Mouse (Mus musculus) left cerebral cortex, postnatal 36 days (tissue): ENCODE data around the gene Dazap1. TPM values are rescaled to one million over a fixed set of nuclear protein-coding genes. Genes with fewer than 3 reads are reported as not detected.

ENCODE experiments used
- DNase-seq, 2 experiments: peaks; one replicate each; pipeline ENCODE4 v3.0.0; 2021 to 2022; ENCODE audit warnings: low spot score in 2 of 2, mixed read lengths in 1 of 2
- intact Hi-C: fragments of 180-260 bp; cut with DNase I; formaldehyde crosslinking; loops from one replicate; pipeline ENCODE4 v1.15.1; 2025
- total RNA-seq, 2 experiments: library from RNA; stranded (reverse); gene quantifications; 2 replicates each; pipeline ENCODE4 v1.2.3; 2021

Dazap1 gene
- total RNA-seq, 2 experiments from 2014 or later, result 71.7 to 99.0 TPM

DNA sequence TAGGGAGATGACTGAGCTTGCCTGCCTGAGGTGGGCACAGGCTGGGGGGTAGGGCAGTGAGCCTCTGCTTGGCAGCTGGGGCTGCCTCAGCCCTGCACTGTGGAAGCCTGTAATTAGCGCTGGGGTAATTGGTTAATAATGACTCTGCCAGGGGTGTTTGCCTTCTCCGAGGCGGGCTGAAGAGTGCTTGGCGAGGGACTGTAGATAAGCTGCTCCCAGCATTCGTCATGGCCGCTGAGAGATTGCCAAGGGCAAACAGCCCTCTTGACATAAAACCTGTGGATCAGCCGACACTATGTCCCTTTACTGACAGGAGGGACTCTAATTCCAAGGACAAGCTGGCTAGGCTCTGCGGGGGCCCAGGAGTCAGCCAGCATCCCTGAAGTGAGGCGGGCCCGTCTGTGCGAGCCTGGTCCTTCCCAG lies 55.1 kb downstream of the Dazap1 start:
- DNase-seq, result peak in 1 of 2 experiments; percentile 23
- intact Hi-C loops, result no loop called here

DNA sequence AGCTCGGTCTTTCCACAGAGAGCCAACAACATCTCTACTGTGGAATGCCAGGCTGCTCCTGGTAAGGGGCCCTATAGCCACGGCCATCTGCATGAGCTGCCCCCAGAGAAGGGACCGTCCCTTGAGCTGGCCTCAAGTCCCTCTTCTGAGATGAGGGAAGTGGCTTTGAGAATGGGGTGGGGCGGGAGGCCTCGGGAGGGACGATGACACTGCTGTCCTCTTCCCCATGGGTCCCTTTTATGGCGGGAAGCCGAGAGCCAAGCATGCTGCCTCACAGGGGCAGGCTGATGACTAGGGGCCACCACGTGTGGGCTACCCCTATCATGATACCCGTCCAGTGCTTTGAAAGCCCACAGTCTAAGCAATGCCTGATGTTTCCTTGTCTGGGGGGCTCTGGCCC lies 55.7 kb downstream of the Dazap1 start:
- no peak for DNase-seq
- intact Hi-C loops, result no loop called here

GRCm38 (mm10) chr10:80320340-80320760 lies 59.1 kb downstream of the Dazap1 start, which contains the start of gene 2310011J03Rik:
TSS of gene 2310011J03Rik (minus strand) at chr10:80320537.
- DNase-seq, result peak; percentile 93
- intact Hi-C loops, result no loop called here

DNA sequence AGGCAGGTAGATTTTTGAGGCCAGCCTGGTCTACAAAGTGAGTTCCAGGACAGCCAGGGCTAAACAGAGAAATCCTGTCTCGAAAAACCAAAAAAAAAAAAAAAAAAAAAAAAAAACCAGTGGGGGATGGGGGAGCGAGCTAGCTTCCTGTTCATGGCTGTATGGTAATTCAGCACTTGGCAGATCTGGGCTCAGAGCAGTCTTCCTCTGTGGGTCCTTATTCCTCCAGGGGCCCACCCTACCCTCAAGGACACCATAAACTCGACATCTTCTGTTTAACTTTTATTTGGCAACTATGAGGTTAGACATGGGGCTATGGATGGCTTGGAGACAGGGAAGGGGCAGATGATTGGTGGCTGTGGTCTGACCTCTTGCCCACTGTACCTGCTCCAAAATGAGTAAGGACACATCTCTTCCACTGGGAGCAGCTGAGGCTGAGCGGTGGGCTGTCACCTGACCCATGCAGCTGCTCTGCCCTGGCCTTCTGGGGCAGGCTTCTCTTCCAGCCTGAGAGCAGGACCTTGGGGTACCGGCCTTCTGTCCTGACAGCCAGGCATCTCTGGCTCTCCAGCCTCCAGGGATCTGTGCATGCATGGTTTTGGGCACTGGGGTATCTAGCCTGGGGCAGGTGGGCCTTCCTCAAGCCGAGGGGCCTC lies 59.9 kb downstream of the Dazap1 start:
- intact Hi-C loops, result no loop called here
- DNase-seq, result no peak

- intact Hi-C loops, result no loop called here
- no peak for DNase-seq
Measured at GRCm38 (mm10) chr10:80321670-80322581, 60.6 kb downstream of the Dazap1 start.

GRCm38 (mm10) chr10:80322811-80323211 lies 61.5 kb downstream of the Dazap1 start:
- no peak for DNase-seq
- intact Hi-C loops, result no loop called here

- no peak for DNase-seq
- intact Hi-C loops, result no loop called here
Measured at GRCm38 (mm10) chr10:80323261-80324119, 62.2 kb downstream of the Dazap1 start.

DNA sequence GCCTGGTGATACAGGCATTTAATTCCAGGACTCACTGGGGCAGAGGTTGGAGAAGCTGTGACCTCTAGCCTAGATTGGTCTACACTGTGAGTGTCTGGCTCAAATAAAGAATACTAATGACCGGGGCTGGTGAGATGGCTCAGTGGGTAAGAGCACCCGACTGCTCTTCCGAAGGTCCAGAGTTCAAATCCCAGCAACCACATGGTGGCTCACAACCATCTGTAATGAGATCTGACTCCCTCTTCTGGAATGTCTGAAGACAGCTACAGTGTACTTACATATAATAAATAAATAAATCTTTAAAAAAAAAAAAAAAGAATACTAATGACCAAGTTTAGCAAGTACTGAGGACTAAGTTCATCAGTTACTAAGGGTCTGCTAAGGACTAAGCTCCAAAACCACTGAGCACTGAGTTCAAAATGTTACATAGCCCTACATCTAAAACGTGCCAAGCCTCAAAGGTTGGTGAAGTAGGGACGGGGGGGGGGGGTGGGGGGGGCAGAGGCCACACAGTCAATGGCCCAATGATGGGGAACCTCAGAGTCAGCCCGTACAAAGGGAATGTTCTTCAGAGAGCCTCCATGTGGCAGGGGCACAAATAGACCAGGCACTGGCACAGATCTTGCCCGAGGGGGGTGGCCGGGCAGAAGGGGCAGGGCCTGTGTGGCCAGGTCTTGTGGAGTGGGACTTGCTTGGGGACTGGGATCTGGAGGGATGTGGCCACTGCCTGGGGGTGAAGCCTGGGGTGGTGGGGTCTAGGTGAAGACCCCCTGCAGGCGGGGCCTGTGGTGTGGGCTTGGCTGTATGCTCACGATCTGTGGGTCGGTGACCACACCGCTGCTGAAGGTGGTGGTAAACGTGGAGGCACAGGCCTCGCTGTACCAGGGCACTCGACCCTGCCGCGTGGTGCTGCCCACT lies 63.1 kb downstream of the Dazap1 start:
- DNase-seq, result no peak
- intact Hi-C loops, result no loop called here

DNA sequence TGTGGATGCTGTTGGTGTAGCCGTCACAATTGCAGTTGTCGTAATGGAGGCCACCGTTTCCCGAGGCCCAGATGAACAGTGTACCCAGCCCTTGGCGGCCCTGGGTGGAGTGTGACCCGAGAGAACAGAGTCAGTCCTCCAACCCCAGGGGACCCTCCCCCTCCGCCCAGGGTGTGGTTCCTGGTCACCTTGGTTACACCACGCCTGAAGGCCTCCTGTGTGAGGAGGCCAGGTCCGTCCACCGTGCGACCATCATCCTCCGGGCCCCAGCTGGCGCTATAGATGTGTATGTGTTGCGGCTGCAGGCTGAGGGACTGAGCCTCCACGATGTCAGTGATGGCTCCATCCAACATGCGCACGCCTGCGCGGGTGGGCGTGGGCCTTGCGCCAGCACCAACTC lies 63.8 kb downstream of the Dazap1 start:
- no peak for DNase-seq
- intact Hi-C loops, result no loop called here

DNA sequence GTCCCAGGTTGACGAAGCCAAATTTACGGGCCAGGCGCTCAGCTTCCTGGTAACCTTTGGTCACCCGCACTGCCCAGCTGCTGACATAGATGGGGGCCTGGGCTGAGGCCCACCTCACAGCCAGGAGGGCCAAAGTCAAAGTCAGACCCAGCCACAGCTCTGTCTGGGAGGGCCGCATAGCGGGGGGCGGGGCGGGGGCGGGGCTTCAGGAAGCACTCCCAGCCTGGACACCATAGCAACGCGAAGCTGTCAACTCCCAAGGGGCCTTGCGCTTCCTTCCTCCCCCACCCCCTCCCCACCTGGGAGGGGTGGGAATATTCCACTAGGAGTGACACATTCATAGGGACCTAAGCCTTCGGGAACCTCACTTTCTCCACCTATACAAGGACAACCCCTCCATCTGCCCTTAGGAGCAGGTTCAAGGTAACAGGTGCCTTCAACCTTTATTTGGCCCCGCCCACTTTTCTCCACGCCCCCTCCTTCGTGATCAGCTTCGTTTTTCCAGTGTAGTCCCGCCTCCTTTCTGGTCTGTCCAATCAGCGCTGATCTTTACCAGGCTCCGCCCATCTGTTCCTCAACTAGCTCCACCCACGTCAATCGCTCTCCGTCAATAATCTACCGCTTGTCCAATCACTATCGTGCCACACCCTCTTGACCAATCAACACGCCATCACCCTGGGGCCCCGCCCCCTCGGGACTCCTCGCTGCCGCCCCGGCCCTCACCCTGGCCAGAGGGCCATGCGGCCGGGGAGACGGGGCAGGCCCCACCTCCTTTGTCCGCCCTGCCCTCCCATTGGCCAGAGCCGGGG lies 68.2 kb downstream of the Dazap1 start, which contains the start of the genes Pcsk4 and Reep6:
Pcsk4 (minus strand) TSS at position 226 of the 809 bp plus-strand sequence.
Reep6 (plus strand) TSS at position 681 of the 809 bp plus-strand sequence.
- intact Hi-C loops, result no loop called here
- peak; percentile 92 to 94 for DNase-seq

- intact Hi-C loops, result no loop called here
- no peak for DNase-seq
Measured at GRCm38 (mm10) chr10:80330084-80330483, 68.8 kb downstream of the Dazap1 start.

- intact Hi-C loops, result no loop called here
- no peak for DNase-seq
Measured at GRCm38 (mm10) chr10:80330888-80331287, 69.6 kb downstream of the Dazap1 start.

DNA sequence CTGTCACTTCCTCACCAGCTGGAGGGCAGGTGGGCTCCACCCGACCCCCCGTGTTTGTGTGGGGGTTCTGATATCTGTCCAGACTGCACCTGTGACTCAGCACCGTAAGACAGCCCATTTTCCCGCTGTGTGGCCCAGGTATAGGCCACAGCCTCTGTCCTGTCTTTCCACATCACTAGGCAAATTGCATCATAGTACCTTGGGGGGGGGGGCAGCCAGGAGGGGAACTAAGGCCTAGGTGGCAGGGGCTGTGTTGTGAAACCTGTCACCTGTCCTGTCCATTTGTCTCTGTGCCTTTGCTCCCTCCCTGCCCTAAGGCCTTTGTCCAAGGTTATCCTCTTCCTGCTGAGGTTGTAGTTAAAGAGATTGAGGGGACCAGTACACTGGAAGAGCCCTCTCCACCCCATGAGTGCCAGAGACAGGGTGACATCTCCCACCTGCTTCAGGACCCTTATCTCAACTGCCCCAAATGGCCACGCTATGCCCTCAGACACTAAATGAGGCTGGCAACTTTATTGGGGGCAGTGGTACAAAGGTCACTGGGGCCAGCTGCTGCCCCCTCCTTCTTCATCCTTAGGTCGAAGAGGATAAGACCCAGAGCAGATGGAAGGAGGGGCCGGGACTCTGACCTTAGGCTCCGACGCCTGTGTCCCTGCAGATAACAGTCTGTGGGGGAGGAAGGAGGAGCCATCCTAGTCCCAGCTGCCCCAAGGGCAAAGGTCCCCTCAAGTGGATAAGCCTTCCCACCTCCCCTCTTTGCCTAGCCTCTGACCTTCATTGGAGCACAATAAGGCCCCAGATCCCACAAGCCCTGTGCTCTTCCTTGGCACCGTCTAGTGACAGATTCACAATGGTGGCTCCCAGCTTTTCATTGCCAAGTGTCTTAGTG lies 70.6 kb downstream of the Dazap1 start:
- intact Hi-C loops, result no loop called here
- DNase-seq, result no peak

GRCm38 (mm10) chr10:80332525-80332989 lies 71.3 kb downstream of the Dazap1 start:
- intact Hi-C loops, result no loop called here

DNA sequence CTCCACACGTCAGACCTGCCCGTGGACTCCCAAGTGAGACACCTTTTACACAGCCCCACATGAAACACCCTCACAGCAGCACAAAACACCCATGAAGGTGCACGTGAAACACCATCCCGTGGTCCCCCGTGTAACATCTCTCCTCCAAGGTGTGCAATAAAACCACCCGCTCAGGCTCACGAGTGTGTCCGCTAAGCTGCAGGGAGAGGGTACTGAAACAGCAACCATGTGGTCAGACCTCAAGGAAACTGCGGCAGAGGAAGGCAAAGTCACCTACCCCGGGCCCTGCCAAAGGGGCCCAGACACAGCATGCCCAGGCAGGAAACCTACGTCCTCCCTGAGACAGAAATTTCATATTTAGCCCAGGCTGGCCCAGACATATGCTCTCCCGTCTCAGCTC lies 75.0 kb downstream of the Dazap1 start:
- intact Hi-C loops, result no loop called here
- no peak for DNase-seq

More at GRCm38 (mm10) chr10:80332525-80332989, 71.3 kb downstream of the Dazap1 start:
- DNase-seq, result no peak
